ENCODE assay signal across 30 mouse cellular contexts in the genomic region with DNA sequence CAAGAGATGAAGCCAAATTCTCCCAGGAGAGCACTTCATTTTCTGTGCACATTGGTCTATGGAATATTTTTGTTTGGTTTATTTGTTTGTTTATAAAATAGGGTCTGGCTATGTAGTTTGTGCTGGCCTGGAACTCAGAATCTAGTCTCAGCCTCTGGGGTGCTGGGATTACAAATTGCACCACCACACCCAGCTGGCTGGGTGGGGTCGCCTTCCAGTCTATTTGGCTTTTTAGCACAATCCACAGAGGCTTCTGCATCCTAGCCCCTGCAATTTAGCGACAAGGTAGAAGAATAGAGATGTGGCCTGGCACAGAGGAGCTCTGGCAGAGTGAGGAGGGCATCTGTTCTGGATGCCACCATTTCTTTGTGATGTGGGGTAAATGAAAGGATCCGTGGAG. TPM values are rescaled to one million over a fixed set of nuclear protein-coding genes. Genes with fewer than 3 reads are reported as not detected.
A peak's percentile ranks its signal among the peaks of the same experiment; 100 is the strongest.
DNase-seq lines count a peak whose midpoint lies in the region; ATAC-seq and TF ChIP-seq lines count a peak whose summit lies in the region.
"Had no signal": no experiment of that assay in that cellular context is flagged by ENCODE, and none has a peak within 500 bp of the region (broad histone marks: within the 10 kb centered on the region; RNA-seq: fewer than 3 reads in every experiment).

No protein-coding gene starts in this region.

- peak overlapping the region; percentile 92 for H3K27ac ChIP-seq in gastrocnemius, adult 2 months
- peak overlapping the region; percentile 63 for H3K27ac ChIP-seq in heart, adult 2 months
- H3K27ac ChIP-seq in heart, embryonic 10.5 days, result no peak overlapping the region
- no peak overlapping the region for H3K27ac ChIP-seq in intestine, embryonic 15.5 days
- H3K27ac ChIP-seq in intestine, embryonic 16.5 days (ENCODE audit: low read length), result no peak overlapping the region
- H3K27ac ChIP-seq in brown adipose tissue, adult 24 weeks (replicated peaks; ENCODE audit: low read depth, low read length), result peak overlapping the region; percentile 49
- H3K27ac ChIP-seq: embryonic facial prominence, embryonic 13.5 days; forebrain, embryonic 12.5 days; forebrain, embryonic 15.5 days; hindbrain, embryonic 14.5 days; hindbrain, postnatal 0 days had no signal

- H3K27me3 ChIP-seq in heart, adult 2 months (ENCODE audit: control insufficient read depth, insufficient read depth, low read length), result no peaks in the 10 kb centered on the region
- no peaks in the 10 kb centered on the region for H3K27me3 ChIP-seq in heart, embryonic 10.5 days (ENCODE audit: insufficient read depth, poor library complexity, severe bottlenecking)
- no peaks in the 10 kb centered on the region for H3K27me3 ChIP-seq in intestine, embryonic 15.5 days (replicated peaks)
- H3K27me3 ChIP-seq in intestine, embryonic 16.5 days (replicated peaks; ENCODE audit: control insufficient read depth, insufficient read depth, low read length), result no peaks in the 10 kb centered on the region
- H3K27me3 ChIP-seq: embryonic facial prominence, embryonic 13.5 days; forebrain, embryonic 15.5 days; heart, embryonic 12.5 days had no signal

- TF ChIP-seq CTCF in gastrocnemius, adult 2 months (IDR thresholded peaks at IDR 0.05), result no peak
- no peak for TF ChIP-seq CTCF in heart, adult 2 months (IDR thresholded peaks at IDR 0.05)

- intact Hi-C loops in gastrocnemius, adult 2 months (cut with DNase I), result loop anchor here (2.0 to 5.0 kb wide), 4 partner anchors 64 to 339 kb away; a partner anchor contains a TSS
- intact Hi-C loops in gastrocnemius, postnatal 36 days (cut with DNase I), result loop anchor here (5.0 kb wide), 3 partner anchors 64 to 209 kb away; a partner anchor contains a TSS
- intact Hi-C loops in heart, adult 2 months (cut with DNase I), result loop anchor here (2.0 to 5.0 kb wide), 5 partner anchors 39 to 344 kb away; no protein-coding TSS in a partner anchor

- no peak for ATAC-seq in intestine, embryonic 15.5 days
- ATAC-seq in intestine, embryonic 16.5 days, result no peak

- H3K36me3 ChIP-seq in heart, adult 2 months (ENCODE audit: control insufficient read depth, insufficient read depth, low read length), result no peaks in the 10 kb centered on the region
- H3K36me3 ChIP-seq in heart, embryonic 10.5 days, result no peaks in the 10 kb centered on the region
- no peaks in the 10 kb centered on the region for H3K36me3 ChIP-seq in intestine, embryonic 15.5 days
- H3K36me3 ChIP-seq in intestine, embryonic 16.5 days (ENCODE audit: control insufficient read depth, insufficient read depth, low read length), result no peaks in the 10 kb centered on the region
- H3K36me3 ChIP-seq: embryonic facial prominence, embryonic 10.5 days; embryonic facial prominence, embryonic 13.5 days; forebrain, embryonic 12.5 days; forebrain, embryonic 15.5 days; G1E; heart, embryonic 12.5 days had no signal

- H3K9me3 ChIP-seq in heart, embryonic 10.5 days, result no peaks in the 10 kb centered on the region
- no peaks in the 10 kb centered on the region for H3K9me3 ChIP-seq in intestine, embryonic 15.5 days
- H3K9me3 ChIP-seq in intestine, embryonic 16.5 days (ENCODE audit: control insufficient read depth, low read length), result no peaks in the 10 kb centered on the region
- H3K9me3 ChIP-seq: embryonic facial prominence, embryonic 10.5 days; embryonic facial prominence, embryonic 13.5 days; forebrain, embryonic 12.5 days; forebrain, embryonic 15.5 days; G1E; heart, embryonic 12.5 days had no signal

- H3K79me2 ChIP-seq in heart, adult 2 months (replicated peaks; ENCODE audit: control insufficient read depth, insufficient read depth, low read length), result no peaks in the 10 kb centered on the region

- 72% methylated on average over 3 of the region's 3 CpGs for WGBS in heart, adult 2 months
- WGBS in heart, embryonic 10.5 days, result 62% methylated on average over 3 of the region's 3 CpGs
- 77% methylated on average over 3 of the region's 3 CpGs for WGBS in intestine, embryonic 15.5 days
- WGBS in intestine, embryonic 16.5 days, result 80% methylated on average over 3 of the region's 3 CpGs

- no peak for TF ChIP-seq POLR2A in heart, adult 2 months (IDR thresholded peaks at IDR 0.05; ENCODE audit: insufficient read depth, low read depth, low read length)

- TF ChIP-seq EP300 in heart, adult 2 months (IDR thresholded peaks at IDR 0.05; ENCODE audit: insufficient read depth, low read depth, low read length), result no peak

- H3K4me1 ChIP-seq in heart, adult 2 months (ENCODE audit: control insufficient read depth, insufficient read depth, low read length), result peaks cover 5% of the 10 kb centered on the region
- peaks cover 26% of the 10 kb centered on the region for H3K4me1 ChIP-seq in heart, embryonic 10.5 days
- peaks cover 12% of the 10 kb centered on the region; the same call in 1 of the 2 replicates for H3K4me1 ChIP-seq in intestine, embryonic 15.5 days (replicated peaks)
- H3K4me1 ChIP-seq in intestine, embryonic 16.5 days (ENCODE audit: control insufficient read depth, insufficient read depth, low read length), result peaks cover 10% of the 10 kb centered on the region
- H3K4me1 ChIP-seq in brown adipose tissue, adult 24 weeks (ENCODE audit: control insufficient read depth, insufficient read depth, insufficient read length, low read length), result peaks cover 4% of the 10 kb centered on the region

- 0 out of 2 replicates have a peak overlapping the region, but pooled peaks have one; percentile 67 for H3K4me2 ChIP-seq in intestine, embryonic 15.5 days (replicated peaks)
- no peak overlapping the region for H3K4me2 ChIP-seq in intestine, embryonic 16.5 days (ENCODE audit: low read depth, low read length)

- no peak overlapping the region; the same call in 1 of the 2 replicates for H3K4me3 ChIP-seq in gastrocnemius, adult 2 months
- no peak overlapping the region for H3K4me3 ChIP-seq in heart, adult 2 months
- no peak overlapping the region for H3K4me3 ChIP-seq in heart, embryonic 10.5 days
- no peak overlapping the region for H3K4me3 ChIP-seq in intestine, embryonic 15.5 days (replicated peaks)
- H3K4me3 ChIP-seq in intestine, embryonic 16.5 days (ENCODE audit: low read length), result no peak overlapping the region
- H3K4me3 ChIP-seq in brown adipose tissue, adult 24 weeks (ENCODE audit: insufficient read depth, low read depth, low read length), result no peak overlapping the region

- H3K9ac ChIP-seq in heart, adult 2 months (ENCODE audit: low read depth, low read length), result no peak overlapping the region
- no peak overlapping the region for H3K9ac ChIP-seq in intestine, embryonic 15.5 days
- no peak overlapping the region for H3K9ac ChIP-seq in intestine, embryonic 16.5 days (ENCODE audit: low read depth, low read length)

- peak; percentile 44 for DNase-seq in gastrocnemius, adult 2 months
- no peak for DNase-seq in gastrocnemius, postnatal 36 days
- peak; percentile 31 to 39 for DNase-seq in heart, adult 2 months
- DNase-seq in heart, embryonic 10.5 days (ENCODE audit: low spot score), result no peak
- no peak for DNase-seq in thymus, postnatal 14 days
- DNase-seq: adrenal gland, adult 2 months; cerebellum, adult 8-10 months; cerebellum, postnatal 36 days; embryo, embryonic 11 days had no signal

RNA-seq across cellular contexts. Expression of a gene that starts 3.5 kb away (rescaled TPM):
- not detected for total RNA-seq in gastrocnemius, adult 2 months (2021)
- not detected for total RNA-seq in gastrocnemius, postnatal 36 days (2021)
- total RNA-seq in heart, adult 2 months (2021), result not detected
- polyA plus RNA-seq in heart, adult 2 months (2012; rRNA removed), result not detected in 2 replicates
- polyA plus RNA-seq in heart, embryonic 10.5 days (2016; fragmentation: Nextera tagmentation; extraction: Ambion mirVana), result not detected in 2 replicates
- 0.61 and 1.0 TPM in 2 replicates for polyA plus RNA-seq in intestine, embryonic 15.5 days (2015; fragmentation: Nextera tagmentation; extraction: Ambion mirVana)
- 0.95 and 2.1 TPM in 2 replicates for polyA plus RNA-seq in intestine, embryonic 16.5 days (2015; fragmentation: Nextera tagmentation; extraction: Ambion mirVana)
- not detected in 2 replicates for polyA plus RNA-seq in brown adipose tissue, adult 24 weeks (2012; ENCODE audit: insufficient read depth, insufficient read length, missing spikeins)
- total RNA-seq: adrenal gland, adult 2 months; adrenal gland, postnatal 14 days; adrenal gland, postnatal 4 days; G1E; gastrocnemius, adult 18-20 months; gastrocnemius, postnatal 14 days; heart, postnatal 4 days; hindbrain, postnatal 0 days had no signal
- polyA plus RNA-seq: adrenal gland, adult 2 months; cortical plate, adult 2 months; embryonic facial prominence, embryonic 10.5 days; embryonic facial prominence, embryonic 13.5 days; erythroblast, embryonic 14.5 days; forebrain, embryonic 12.5 days; forebrain, embryonic 15.5 days; G1E; heart, embryonic 12.5 days; heart, embryonic 16.5 days; hindbrain, embryonic 11.5 days; hindbrain, embryonic 14.5 days; hindbrain, postnatal 0 days; inflammation-experienced regulatory T-cells, adult 6 months had no signal

RNA-seq across cellular contexts. Expression of a gene that starts 16.5 kb away (rescaled TPM):
- total RNA-seq in gastrocnemius, adult 2 months (2021), result under 1 TPM; 0.33 to 0.45 TPM
- under 1 TPM; 0.18 to 0.22 TPM for total RNA-seq in gastrocnemius, postnatal 36 days (2021)
- total RNA-seq in heart, adult 2 months (2021), result under 1 TPM; 0.30 to 0.47 TPM
- polyA plus RNA-seq in heart, adult 2 months (2012; rRNA removed), result 0.94 TPM in 1 of 2 replicates, not detected in the other
- polyA plus RNA-seq in heart, embryonic 10.5 days (2016; fragmentation: Nextera tagmentation; extraction: Ambion mirVana), result 0.07 and 0.19 TPM in 2 replicates
- 0.09 TPM in 1 of 2 replicates, not detected in the other for polyA plus RNA-seq in intestine, embryonic 15.5 days (2015; fragmentation: Nextera tagmentation; extraction: Ambion mirVana)
- 0.20 TPM in 1 of 2 replicates, not detected in the other for polyA plus RNA-seq in intestine, embryonic 16.5 days (2015; fragmentation: Nextera tagmentation; extraction: Ambion mirVana)
- polyA plus RNA-seq in brown adipose tissue, adult 24 weeks (2012; ENCODE audit: insufficient read depth, insufficient read length, missing spikeins), result not detected in 2 replicates
- total RNA-seq: hindbrain, postnatal 0 days had no signal
- polyA plus RNA-seq: adrenal gland, adult 2 months; cortical plate, adult 2 months; embryonic facial prominence, embryonic 10.5 days; embryonic facial prominence, embryonic 13.5 days; forebrain, embryonic 12.5 days; forebrain, embryonic 15.5 days; G1E; hindbrain, embryonic 11.5 days; hindbrain, embryonic 14.5 days; hindbrain, postnatal 0 days had no signal

Comparison
In these comparisons a context has a peak if more than half of its experiments do, and no peak if none do; other contexts are left out.
1. DNase-seq: peak in gastrocnemius, adult 2 months (single experiment) and heart, adult 2 months (2 of 2); none in gastrocnemius, postnatal 36 days (0 of 2), heart, embryonic 10.5 days (single experiment) and thymus, postnatal 14 days (single experiment).
2. H3K27ac ChIP-seq: peak in gastrocnemius, adult 2 months (single experiment), heart, adult 2 months (single experiment) and brown adipose tissue, adult 24 weeks (single experiment); none in heart, embryonic 10.5 days (single experiment), intestine, embryonic 15.5 days (single experiment) and intestine, embryonic 16.5 days (single experiment).